Mouse (Mus musculus): ENCODE data around the gene Podxl. TPM values are rescaled to one million over a fixed set of nuclear protein-coding genes. Genes with fewer than 3 reads are reported as not detected.

Gene Podxl
- total and polyA plus RNA-seq, 3 experiments: 53.8 to 90.9 (median 71.6) TPM

GRCm38 (mm10) chr6:31523039-31523438 lies 40.7 kb downstream of the Podxl start:
- Histone ChIP-seq H3K27me3 (ENCODE audit: control insufficient read depth, insufficient read depth, low read length) (no peaks in the 10 kb centered on the region), H3K4me3 (no peak overlapping the region), H3K4me1 (ENCODE audit: control insufficient read depth, insufficient read depth, low read length) (peaks cover 12% of the 10 kb centered on the region), H3K27ac (no peak overlapping the region), H3K9ac (ENCODE audit: low read depth, low read length) (no peak overlapping the region), H3K79me2 (replicated peaks; ENCODE audit: control insufficient read depth, insufficient read depth, low read length) (no peaks in the 10 kb centered on the region), H3K36me3 (ENCODE audit: control insufficient read depth, insufficient read depth, low read length) (peaks cover 17% of the 10 kb centered on the region; the same call in 1 of the 2 replicates)
- no peak for TF ChIP-seq EP300 (IDR thresholded peaks at IDR 0.05; ENCODE audit: insufficient read depth, low read depth, low read length)
- no peak for TF ChIP-seq POLR2A (IDR thresholded peaks at IDR 0.05; ENCODE audit: insufficient read depth, low read depth, low read length)
- no peak for TF ChIP-seq CTCF (IDR thresholded peaks at IDR 0.05)
- intact Hi-C loops (cut with DNase I): no loop called here
- WGBS: 52% methylated on average over 5 of the region's 5 CpGs
- no peak for DNase-seq

DNA sequence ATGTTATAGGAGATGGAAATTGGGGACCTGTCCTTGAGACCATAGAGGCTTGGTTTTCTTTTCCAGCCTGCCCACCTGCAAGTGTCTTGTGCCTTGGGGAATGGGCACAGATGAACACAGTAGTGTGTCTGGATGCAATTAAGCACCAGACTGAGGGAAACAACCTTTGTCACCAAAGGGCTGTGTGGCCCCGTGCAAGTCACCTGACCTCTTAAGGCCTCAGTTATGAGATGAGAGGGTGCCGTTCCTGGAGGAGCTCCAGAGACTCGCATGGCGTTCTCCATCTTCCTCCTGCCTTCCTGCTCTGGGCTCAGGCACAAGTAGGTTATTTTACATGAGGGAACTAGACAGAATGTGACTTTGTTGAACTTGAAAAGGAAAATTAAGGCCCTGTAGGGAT lies 41.3 kb downstream of the Podxl start:
- TF ChIP-seq EP300 (IDR thresholded peaks at IDR 0.05; ENCODE audit: insufficient read depth, low read depth, low read length) (no peak), POLR2A (IDR thresholded peaks at IDR 0.05; ENCODE audit: insufficient read depth, low read depth, low read length) (no peak), CTCF (IDR thresholded peaks at IDR 0.05) (no peak)
- intact Hi-C loops (cut with DNase I): no loop called here
- Histone ChIP-seq H3K4me1 (ENCODE audit: control insufficient read depth, insufficient read depth, low read length) (peaks cover 17% of the 10 kb centered on the region), H3K9ac (ENCODE audit: low read depth, low read length) (no peak overlapping the region), H3K79me2 (replicated peaks; ENCODE audit: control insufficient read depth, insufficient read depth, low read length) (no peaks in the 10 kb centered on the region), H3K36me3 (ENCODE audit: control insufficient read depth, insufficient read depth, low read length) (peaks cover 16% of the 10 kb centered on the region; the same call in 1 of the 2 replicates), H3K4me3 (no peak overlapping the region), H3K27me3 (ENCODE audit: control insufficient read depth, insufficient read depth, low read length) (no peaks in the 10 kb centered on the region), H3K27ac (no peak overlapping the region)
- WGBS: 45% methylated on average over 4 of the region's 4 CpGs
- no peak for DNase-seq

DNA sequence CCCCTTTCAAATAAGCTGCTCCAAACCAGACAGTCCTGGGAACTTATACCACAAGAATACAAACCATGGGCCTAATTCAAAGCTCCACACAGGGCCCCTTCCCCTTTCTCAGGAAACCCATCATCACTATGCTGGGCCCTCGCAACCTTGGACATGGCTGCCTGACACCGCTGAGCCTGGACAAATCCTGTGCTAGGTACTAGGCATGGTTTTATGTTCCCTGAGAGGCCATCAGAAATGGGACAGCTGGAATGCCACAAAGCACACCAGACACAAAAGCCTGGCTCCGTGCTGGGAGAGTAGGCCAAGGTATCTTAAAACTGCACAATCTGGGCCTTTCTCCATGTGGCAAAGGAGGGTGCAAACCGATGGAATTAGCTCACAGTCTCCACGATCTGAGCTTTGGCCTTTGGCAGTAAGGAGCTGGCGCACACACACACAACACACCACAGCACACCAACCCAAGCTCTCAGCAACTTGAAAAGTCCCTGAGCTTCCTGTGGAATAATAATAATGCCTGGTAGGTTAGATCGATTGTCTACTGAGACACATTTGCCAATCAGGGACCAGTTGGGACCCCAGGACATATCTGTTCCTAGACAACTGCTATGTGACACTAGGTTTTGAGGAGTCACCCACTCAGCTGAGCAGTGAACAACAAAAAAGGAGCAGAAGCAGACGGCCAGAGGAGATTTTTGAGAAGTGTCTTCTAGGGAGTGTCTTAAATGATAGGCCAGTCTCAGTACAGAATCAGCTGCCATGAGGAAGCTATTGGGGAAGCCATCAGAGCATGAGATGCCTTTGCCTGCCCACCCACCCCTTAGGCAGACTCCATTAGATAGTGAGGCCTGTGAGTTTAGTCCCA lies 42.1 kb downstream of the Podxl start:
- DNase-seq: peak in 1 of 2 experiments; percentile 17
- no peaks in the 10 kb centered on the region for H3K27me3 ChIP-seq (ENCODE audit: control insufficient read depth, insufficient read depth, low read length)
- peak overlapping the region; percentile 9; the same call in 1 of the 2 replicates for H3K27ac ChIP-seq
- no peak for TF ChIP-seq EP300 (IDR thresholded peaks at IDR 0.05; ENCODE audit: insufficient read depth, low read depth, low read length)
- TF ChIP-seq CTCF (IDR thresholded peaks at IDR 0.05): no peak
- no peak for TF ChIP-seq POLR2A (IDR thresholded peaks at IDR 0.05; ENCODE audit: insufficient read depth, low read depth, low read length)
- peaks cover 16% of the 10 kb centered on the region for H3K4me1 ChIP-seq (ENCODE audit: control insufficient read depth, insufficient read depth, low read length)
- H3K9ac ChIP-seq (ENCODE audit: low read depth, low read length): no peak overlapping the region
- no peaks in the 10 kb centered on the region for H3K79me2 ChIP-seq (replicated peaks; ENCODE audit: control insufficient read depth, insufficient read depth, low read length)
- H3K4me3 ChIP-seq: no peak overlapping the region
- WGBS: 68% methylated on average over 8 of the region's 8 CpGs
- peaks cover 15% of the 10 kb centered on the region; the same call in 1 of the 2 replicates for H3K36me3 ChIP-seq (ENCODE audit: control insufficient read depth, insufficient read depth, low read length)
- intact Hi-C loops (cut with DNase I): no loop called here

- H3K4me3 ChIP-seq: no peak overlapping the region
- H3K9ac ChIP-seq (ENCODE audit: low read depth, low read length): no peak overlapping the region
- no peaks in the 10 kb centered on the region for H3K79me2 ChIP-seq (replicated peaks; ENCODE audit: control insufficient read depth, insufficient read depth, low read length)
- H3K27me3 ChIP-seq (ENCODE audit: control insufficient read depth, insufficient read depth, low read length): no peaks in the 10 kb centered on the region
- peak overlapping the region; percentile 9; the same call in 1 of the 2 replicates for H3K27ac ChIP-seq
- 60% methylated on average over 7 of the region's 7 CpGs for WGBS
- intact Hi-C loops (cut with DNase I): no loop called here
- peaks cover 11% of the 10 kb centered on the region; the same call in 1 of the 2 replicates for H3K36me3 ChIP-seq (ENCODE audit: control insufficient read depth, insufficient read depth, low read length)
- TF ChIP-seq POLR2A (IDR thresholded peaks at IDR 0.05; ENCODE audit: insufficient read depth, low read depth, low read length): no peak
- TF ChIP-seq CTCF (IDR thresholded peaks at IDR 0.05): no peak
- no peak for TF ChIP-seq EP300 (IDR thresholded peaks at IDR 0.05; ENCODE audit: insufficient read depth, low read depth, low read length)
- DNase-seq: no peak
- H3K4me1 ChIP-seq (ENCODE audit: control insufficient read depth, insufficient read depth, low read length): peaks cover 16% of the 10 kb centered on the region
Observed at GRCm38 (mm10) chr6:31520486-31521215, 43.1 kb downstream of the Podxl start.

DNA sequence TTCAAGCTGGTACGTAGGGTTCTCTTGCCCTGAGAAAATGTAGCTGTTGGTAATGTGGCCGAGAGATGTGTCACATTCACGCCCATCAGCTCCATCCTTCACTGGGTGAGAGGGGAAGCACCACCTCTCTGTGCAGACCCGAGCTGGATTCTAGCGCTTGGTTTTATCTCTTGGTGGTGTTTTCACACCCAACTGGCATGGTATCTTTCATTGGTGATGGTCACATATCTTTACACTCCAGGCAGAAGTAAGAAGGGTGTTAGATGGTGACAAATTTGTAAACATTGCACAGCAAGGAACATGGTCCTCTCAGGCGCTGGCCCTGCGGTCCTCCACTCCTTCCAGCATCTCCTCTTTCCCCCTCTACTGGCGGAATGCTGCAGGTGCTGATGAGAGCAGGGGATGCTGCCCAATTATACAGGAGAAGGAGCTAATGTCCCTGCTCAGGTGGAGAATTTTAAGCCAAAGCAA lies 44.7 kb downstream of the Podxl start:
- TF ChIP-seq CTCF (IDR thresholded peaks at IDR 0.05): peak; percentile 72
- TF ChIP-seq EP300 (IDR thresholded peaks at IDR 0.05; ENCODE audit: insufficient read depth, low read depth, low read length): 0 out of 2 replicates have a peak, but pooled peaks have one; percentile 17
- TF ChIP-seq POLR2A (IDR thresholded peaks at IDR 0.05; ENCODE audit: insufficient read depth, low read depth, low read length): no peak
- peaks cover 13% of the 10 kb centered on the region; the same call in 1 of the 2 replicates for H3K36me3 ChIP-seq (ENCODE audit: control insufficient read depth, insufficient read depth, low read length)
- no peak overlapping the region for H3K9ac ChIP-seq (ENCODE audit: low read depth, low read length)
- H3K4me1 ChIP-seq (ENCODE audit: control insufficient read depth, insufficient read depth, low read length): peaks cover 16% of the 10 kb centered on the region
- 58% methylated on average over 8 of the region's 8 CpGs for WGBS
- H3K27ac ChIP-seq: peak overlapping the region; percentile 74
- intact Hi-C loops (cut with DNase I): no loop called here
- no peak overlapping the region for H3K4me3 ChIP-seq
- DNase-seq: peak in 1 of 2 experiments; percentile 36
- H3K79me2 ChIP-seq (replicated peaks; ENCODE audit: control insufficient read depth, insufficient read depth, low read length): no peaks in the 10 kb centered on the region
- no peaks in the 10 kb centered on the region for H3K27me3 ChIP-seq (ENCODE audit: control insufficient read depth, insufficient read depth, low read length)

Data from heart, adult 2 months (tissue).